Mouse (Mus musculus) layer of hippocampus, postnatal 36 days (tissue): ENCODE results near the gene 1810043G02Rik. TPM values are rescaled to one million over a fixed set of nuclear protein-coding genes. Genes with fewer than 3 reads are reported as not detected.
"Not testable (repeated sequence)": the region's sequence is repeated elsewhere in the genome, so short reads cannot be mapped to it uniquely, and the experiment has no call there.

ENCODE experiments used
- DNase-seq, 2 experiments: peaks; one replicate each; pipeline ENCODE4 v3.0.0; 2022
- total RNA-seq, 2 experiments: library from RNA; stranded (reverse); gene quantifications; 2 replicates each; pipeline ENCODE4 v1.2.3; 2021

1810043G02Rik gene
- total RNA-seq, 2 experiments from 2014 or later, result 34.6 to 37.4 TPM

DNA sequence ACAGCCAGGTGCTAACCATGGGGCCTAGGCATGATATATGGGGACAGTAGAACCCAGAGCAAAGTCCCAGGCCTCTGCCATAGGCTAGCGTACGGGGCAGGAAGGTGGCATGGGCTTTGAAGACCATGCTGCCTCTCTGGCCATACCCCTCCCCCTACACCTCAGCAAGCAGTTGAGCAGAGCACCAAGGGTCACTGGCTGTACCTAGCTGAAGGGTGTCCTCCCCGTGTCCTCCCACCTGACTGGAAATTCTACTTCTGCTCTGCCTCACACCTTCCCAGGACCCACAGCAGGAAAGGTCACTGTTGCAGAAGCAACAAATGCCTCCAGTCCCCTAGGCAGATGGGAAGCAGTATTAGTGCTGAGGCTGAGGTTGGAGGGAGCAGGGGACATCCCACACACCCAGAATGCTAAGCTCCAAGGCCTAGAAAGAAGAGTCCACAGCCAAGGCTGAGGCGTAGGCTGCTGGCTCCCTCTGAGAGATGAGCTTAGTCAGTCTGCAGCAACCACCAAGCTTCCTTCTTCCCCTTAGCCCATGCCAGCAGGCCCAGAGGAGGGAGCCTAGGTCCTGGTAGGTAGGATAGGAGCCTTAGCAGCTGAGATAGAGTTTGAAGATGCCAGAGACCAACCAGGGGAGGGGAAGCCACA lies 27.6 kb downstream of the 1810043G02Rik start:
- no peak for DNase-seq

DNA sequence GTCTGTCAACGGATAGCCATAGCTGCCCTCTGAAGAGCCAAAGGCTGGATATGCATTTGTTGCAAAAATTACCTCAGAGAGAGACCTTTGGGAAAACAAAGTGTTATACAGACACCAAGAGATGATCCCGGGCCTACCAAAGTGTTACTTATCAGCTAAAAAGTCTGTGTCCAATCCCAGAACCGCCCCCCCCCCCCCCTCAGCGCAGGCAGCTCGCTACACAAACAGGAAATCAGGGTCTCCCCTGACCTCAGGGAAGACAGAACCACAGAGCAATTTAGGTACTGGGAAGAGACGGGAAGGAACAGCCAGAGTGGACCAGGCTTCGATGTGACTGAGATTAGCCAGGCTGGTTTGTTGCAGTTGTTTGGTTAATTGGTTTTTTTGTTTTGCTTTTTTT lies 28.9 kb downstream of the 1810043G02Rik start:
- DNase-seq, result no peak

DNA sequence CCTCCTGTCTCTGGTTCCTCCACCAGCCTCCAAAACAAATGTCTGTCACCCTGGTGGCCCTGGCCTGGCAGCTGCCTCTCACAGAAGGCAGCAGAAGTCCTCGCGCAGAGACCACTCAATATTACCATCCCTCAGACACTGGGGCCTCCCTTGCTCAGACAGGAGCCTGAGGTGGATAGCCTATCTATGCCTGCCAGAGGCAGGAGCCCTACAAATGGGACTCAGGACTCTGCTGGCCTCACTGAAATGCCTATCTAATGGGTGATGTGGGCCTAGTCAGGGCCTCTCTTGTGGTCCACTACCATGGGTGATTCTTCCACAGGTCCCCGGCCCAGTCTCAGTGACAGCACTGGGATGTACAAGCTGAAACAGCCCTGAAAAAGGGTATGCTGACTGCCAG lies 29.8 kb downstream of the 1810043G02Rik start:
- DNase-seq, result no peak

DNA sequence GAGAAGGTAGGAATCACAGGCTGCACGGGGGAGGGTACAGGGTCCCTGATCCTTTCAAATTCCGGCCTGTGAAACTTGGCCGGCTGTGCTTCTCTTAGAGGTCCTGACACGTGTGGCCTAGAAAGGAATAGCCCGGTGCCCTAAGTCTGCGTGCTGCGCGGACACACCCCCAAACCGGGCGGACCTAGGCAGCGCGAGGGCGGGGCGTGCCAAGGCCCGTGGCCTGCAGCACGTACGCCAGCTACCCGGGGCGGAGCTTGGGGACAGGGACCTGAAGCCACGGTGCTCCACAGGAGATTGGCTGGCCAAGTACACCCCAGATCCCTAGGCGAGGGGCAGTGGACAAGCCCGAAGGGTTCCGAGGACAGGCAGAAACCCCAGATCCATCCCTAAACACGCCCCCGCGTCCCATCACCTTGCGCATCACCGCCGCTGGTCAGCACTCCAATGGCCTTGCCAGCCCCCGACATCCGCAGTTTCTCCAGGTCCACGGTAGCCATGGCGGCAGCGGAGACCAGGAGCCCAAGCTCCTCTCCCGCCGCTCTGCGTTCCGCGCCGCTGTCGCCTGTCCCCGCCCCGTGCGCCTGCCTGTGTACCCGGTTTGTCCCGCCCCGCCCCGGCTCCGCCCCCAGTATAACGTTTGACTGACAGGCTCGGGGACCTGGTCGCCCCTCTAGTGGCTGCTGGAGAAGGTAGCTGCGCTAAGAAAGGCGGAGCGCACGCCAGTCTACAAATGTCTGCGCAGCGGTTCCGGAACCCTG lies 31.0 kb downstream of the 1810043G02Rik start:
- peak; percentile 91 to 92 for DNase-seq

DNA sequence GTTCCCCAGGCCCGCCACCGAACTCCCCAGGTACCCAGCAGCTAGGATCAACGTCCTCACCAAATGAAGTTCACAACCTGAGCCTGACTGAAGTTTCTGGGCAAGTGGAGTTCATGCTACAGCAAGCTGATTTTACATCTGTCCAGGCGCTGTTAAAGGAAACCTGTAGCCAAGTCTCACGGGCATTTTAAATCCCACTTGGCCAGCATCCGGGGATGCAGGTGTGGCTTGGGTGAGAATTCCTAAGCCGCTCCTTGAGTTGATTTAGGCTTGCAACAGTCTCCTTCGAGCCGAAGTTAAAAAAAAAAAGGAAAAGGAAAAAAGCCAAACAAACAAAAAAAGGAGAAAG lies 31.6 kb downstream of the 1810043G02Rik start, which contains the start of gene Pfkl:
Gene Pfkl, minus strand, starts transcription at position 139 of the 349 bp plus-strand sequence.
- DNase-seq, result no peak

DNA sequence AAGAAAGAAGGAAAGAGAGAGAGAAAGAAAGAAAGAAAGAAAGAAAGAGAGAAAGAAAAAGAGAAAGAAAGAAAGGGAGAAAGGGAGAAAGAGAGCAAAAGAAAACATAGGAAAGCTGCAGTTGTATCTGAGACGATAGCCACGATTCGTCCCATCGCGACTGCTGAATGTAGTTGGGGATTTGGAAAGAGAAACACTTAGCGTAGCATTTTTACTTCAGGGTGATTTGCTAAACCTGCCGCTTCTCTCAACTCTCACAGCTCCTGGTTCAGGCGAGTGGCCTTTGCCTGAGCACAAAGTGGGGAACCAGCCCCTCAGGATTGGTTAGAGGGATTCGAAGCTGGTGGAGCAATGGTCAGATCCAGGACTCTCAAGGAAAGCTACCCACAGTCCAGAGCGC lies 32.0 kb downstream of the 1810043G02Rik start:
- DNase-seq, result no peak

DNA sequence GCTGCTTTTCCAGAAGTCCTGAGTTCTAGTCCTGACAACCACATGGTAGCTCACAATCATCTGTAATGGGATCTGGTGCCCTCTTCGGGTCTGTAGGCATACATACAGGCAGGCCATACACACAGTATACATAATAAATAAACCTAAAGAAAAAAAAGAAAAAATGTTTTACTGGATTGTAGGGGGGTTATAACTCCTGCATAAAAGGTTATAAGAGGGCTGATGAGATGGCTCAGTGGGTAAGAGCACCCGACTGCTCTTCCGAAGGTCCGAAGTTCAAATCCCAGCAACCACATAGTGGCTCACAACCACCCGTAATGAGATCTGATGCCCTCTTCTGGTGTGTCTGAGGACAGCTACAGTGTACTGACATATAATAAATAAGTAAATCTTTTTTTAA lies 32.8 kb downstream of the 1810043G02Rik start:
- not testable (repeated sequence) for DNase-seq

DNA sequence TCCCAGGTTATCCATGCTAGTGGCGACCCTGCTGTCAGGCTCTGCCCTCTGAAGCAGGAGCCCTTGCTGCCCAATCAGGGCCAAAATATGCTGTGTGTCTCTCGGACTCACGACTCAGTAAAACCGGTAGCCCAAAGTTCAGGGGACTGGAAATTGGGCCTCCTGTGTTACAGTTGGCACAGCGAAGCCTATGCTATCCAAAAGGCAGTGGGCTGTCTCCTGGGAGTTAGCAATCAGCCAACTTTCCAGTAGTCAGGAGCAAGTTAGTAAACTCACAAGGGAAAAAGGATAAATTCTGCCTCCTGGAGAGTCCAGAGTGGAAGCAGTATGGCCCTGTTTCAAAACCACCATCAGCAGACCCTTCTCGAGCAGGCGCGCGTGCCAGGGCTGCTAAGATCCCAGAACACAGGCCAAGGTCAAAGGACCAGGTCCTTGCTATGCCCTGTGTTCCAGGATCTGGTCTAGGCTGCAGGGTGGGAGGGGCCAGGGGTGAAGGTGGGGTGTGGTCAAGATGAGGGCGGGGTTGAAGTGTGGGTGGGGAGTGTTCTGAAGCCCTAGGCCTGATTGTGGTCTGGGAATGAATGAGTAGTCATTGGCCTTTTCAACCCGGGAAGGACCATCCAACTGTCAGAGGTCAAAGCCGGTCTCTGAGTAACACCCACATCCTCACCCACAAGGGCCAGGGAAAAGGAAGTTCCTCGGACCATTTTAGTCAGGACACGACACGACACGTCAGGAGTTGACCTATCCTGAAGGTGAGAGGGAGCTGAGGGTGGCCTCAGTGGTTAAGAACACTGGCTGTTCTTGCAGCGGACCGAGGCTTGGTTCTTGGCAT lies 34.6 kb downstream of the 1810043G02Rik start:
- DNase-seq, result no peak

DNA sequence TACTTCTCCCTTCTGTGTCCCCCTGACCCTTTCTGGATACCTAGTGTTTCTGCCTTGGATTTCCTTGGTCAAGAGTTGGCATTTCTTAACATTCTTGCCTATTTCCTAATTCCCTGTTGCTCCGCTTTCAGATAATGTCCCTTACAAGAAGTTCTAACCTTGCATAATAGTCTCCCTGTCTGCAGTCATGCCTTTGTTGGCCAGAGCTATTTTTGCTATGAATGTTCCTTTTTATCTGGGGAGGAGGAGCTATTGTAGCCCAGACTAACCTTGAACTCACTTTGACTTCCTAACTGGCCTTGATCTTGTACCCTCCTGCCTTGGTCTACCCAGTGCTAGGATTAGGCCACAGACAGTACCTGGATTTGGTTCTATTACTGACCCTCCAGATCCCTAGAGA lies 37.2 kb downstream of the 1810043G02Rik start:
- DNase-seq, result no peak

DNA sequence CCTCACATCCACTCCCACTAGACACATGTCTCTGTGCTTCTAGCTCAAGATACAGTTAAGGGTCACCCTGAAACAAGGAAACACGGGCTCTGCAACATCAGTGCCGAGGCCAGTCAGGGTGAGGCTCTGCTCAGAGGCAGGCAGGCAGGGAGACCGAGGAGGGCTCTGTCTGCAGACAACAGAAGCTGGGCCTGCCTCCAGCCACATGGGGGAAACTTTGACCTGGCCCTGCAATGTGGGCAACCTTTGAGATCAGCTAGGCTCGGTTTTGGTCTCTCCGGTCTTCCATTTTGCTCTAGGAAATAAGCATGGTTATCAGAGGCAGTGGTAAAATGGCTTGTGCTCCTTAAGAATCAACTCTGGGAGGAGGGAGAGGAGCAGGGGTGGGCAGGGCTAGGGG lies 38.0 kb downstream of the 1810043G02Rik start:
- no peak for DNase-seq

DNA sequence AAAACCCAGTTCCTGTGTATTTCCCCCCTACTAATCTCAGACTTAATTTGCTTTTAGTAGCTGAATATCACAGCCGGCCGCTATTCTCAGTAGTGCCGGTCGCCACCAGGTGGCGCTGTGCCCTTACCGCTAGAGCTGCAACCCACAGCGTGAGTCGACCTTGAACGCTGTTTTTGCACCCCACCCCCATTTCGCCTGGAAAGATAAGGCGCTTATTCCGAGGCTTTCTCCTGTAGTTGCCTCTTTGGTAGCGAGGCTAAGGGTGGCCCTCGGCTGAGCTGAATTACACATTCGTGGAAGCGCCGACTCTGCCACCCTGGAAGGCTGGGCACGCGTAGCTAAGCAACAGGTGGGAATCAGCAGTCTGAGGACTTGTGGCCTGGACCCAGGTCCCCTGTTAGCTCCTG lies 40.5 kb downstream of the 1810043G02Rik start:
- DNase-seq, result peak; percentile 61 to 65

DNA sequence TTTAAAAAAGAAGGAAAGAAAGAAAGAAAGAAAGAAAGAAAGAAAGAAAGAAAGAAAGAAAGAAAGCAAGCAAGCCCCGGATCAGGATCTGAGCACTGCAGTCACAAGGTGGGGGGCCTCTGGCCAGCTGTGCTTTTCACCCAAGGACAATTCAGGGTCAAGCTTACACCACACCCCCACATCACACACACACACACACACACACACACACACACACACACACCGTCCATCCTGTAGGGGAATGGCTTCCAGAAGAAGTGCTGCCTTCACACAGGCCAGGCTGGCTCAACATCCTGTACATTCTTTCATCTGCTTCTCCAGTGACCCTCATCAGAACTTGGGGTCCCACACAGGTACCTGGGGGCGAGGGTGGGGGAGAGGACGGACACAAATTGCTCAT lies 41.0 kb downstream of the 1810043G02Rik start:
- no peak for DNase-seq

DNA sequence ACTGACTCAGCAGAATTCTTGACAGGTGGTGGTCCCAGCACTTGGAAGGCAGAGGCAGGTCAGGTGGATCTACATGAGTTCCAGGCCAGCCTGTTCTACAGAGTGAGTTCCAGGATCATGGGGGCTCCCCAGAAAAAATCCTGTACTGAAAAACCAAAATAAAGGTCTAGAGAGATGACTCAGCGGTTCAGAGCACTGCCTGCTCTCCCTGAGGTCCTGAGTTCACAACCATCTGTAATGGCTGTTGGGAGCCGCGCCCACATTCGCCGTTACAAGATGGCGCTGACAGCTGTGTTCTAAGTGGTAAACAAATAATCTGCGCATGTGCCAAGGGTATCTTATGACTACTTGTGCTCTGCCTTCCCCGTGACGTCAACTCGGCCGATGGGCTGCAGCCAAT lies 41.7 kb downstream of the 1810043G02Rik start:
- DNase-seq, result not testable (repeated sequence)

DNA sequence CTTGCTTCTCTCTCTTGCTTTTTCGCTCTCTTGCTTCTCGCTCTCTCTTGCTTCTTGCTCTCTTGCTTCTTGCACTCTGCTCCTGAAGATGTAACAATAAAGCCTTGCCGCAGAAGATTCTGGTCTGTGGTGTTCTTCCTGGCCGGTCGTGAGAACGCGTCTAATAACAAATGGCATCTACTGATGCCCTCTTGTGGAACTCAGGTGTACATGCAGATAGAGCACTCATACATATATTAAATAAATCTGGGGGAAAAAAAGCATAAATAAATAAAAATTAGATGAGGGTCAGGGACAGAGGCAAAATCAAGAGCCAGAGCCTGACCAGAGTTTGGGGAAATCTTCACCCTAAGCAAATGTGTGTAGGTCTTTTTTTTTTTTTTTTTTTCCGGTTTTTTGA lies 47.1 kb downstream of the 1810043G02Rik start:
- DNase-seq, result not testable (repeated sequence)

DNA sequence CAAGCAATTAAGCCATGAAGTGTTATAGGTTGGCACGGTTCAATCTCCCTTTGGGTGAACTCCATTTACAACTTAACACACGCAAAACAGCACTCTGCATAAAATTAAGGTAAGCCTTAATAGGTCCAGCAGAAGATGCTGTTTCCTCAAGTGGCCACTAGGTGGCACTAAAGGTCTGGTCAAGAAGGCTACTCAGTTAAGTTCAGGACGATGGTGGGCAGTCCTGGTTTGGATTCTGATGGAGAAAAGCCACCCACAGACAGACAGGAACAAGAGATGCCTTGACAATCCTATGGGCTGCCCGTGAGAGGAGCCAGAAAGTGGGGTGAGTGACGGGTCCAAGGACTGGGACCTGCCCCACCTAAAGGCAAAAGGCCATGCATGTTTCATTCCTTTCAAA lies 49.8 kb downstream of the 1810043G02Rik start:
- peak; percentile 43 to 67 for DNase-seq

DNA sequence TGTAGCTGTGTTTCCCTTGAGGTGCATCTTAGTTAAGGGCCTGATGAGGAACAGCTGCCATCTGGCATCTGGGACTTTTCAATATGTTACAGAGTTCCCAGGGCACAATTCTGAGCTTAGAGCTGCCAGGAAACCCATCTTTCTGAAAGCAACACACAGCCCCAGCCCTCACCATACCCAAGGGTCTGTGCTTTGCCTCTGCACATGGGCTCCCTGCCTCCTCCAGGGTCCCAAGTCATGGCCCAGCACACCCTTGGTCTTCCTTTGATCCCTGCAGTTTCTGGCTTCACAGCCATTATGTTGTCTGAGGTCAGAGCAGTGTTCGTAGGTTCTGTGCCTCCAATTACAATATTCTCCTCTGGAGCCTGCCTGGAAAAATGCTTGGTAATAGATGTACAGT lies 50.8 kb downstream of the 1810043G02Rik start:
- no peak for DNase-seq

DNA sequence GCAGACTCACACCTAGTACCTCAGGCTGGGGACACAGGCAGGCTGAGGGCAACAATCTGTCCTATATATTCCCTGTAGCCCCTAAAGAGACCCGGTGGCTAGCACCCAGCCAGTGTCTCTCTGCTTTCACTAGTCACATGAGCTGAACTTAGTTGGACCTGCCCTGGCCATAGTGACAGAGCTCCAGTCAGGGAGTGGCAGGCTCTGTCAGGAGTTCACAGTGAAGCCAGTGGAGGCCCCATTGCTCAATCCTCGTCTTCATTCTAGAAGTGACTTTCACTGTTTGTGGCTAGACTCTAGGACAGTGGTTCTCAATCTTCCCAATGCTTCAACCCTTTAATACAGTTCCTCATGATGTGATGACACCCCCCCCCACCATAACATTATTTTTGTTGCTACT lies 53.7 kb downstream of the 1810043G02Rik start:
- no peak for DNase-seq

Other genes starting within 250 kb of the 1810043G02Rik start
- not detected for gene Gm18596, start 235.9 kb upstream of the 1810043G02Rik start, total RNA-seq
- gene Gm9736, start 227.2 kb upstream of the 1810043G02Rik start, total RNA-seq, result not detected
- not detected for gene Gm3233, start 218.8 kb upstream of the 1810043G02Rik start, total RNA-seq
- gene Gm3238, start 207.2 kb upstream of the 1810043G02Rik start, total RNA-seq, result not detected
- gene Gm7138, start 201.6 kb upstream of the 1810043G02Rik start, total RNA-seq, result not detected
- not detected for gene Gm3250, start 196.0 kb upstream of the 1810043G02Rik start, total RNA-seq
- gene Gm7137, start 190.3 kb upstream of the 1810043G02Rik start, total RNA-seq, result not detected
- not detected for gene Gm9639, start 183.4 kb upstream of the 1810043G02Rik start, total RNA-seq
- gene Gm19668, start 179.4 kb upstream of the 1810043G02Rik start, total RNA-seq, result not detected
- gene Gm9507, start 166.7 kb upstream of the 1810043G02Rik start, total RNA-seq, result not detected
- gene Gm2696, start 163.8 kb upstream of the 1810043G02Rik start, total RNA-seq, result not detected
- gene Krtap10-4, start 151.4 kb upstream of the 1810043G02Rik start, total RNA-seq, result not detected
- not detected for gene Krtap10-10, start 142.6 kb upstream of the 1810043G02Rik start, total RNA-seq
- not detected for gene Gm36176, start 131.7 kb upstream of the 1810043G02Rik start, total RNA-seq
- gene Gm10318, start 125.7 kb upstream of the 1810043G02Rik start, total RNA-seq, result not detected
- gene Gm3285, start 116.5 kb upstream of the 1810043G02Rik start, total RNA-seq, result not detected
- 1 to 10 TPM; 3.8 to 4.7 TPM for gene Lrrc3, start 76.0 kb upstream of the 1810043G02Rik start, total RNA-seq
- 10 to 100 TPM; 30.3 to 40.0 TPM for gene Trpm2, start 8.0 kb upstream of the 1810043G02Rik start, total RNA-seq
- 100 to 1,000 TPM; 201 to 209 TPM for gene Pfkl, start 31.6 kb downstream of the 1810043G02Rik start, total RNA-seq
- under 1 TPM in 1 of 2 experiments, not detected in 1; 0.65 TPM for gene Dnmt3l, start 63.4 kb downstream of the 1810043G02Rik start, total RNA-seq
- under 1 TPM; 0.28 to 0.77 TPM for gene Aire, start 65.1 kb downstream of the 1810043G02Rik start, total RNA-seq
- 1 to 10 TPM; 8.0 to 8.4 TPM for gene Icosl, start 90.8 kb downstream of the 1810043G02Rik start, total RNA-seq
- 100 to 1,000 TPM; 120 to 129 TPM for gene D10Jhu81e, start 191.3 kb downstream of the 1810043G02Rik start, total RNA-seq
- 10 to 100 TPM; 20.8 to 21.3 TPM for gene Pwp2, start 206.6 kb downstream of the 1810043G02Rik start, total RNA-seq